Mouse (Mus musculus) olfactory bulb, adult 2 months (tissue): ENCODE results near the gene Tirap.

Experiments used
- CTCF ChIP-seq: fragments of 200-500 bp; IDR thresholded peaks from 2 replicates; pipeline ENCODE4 v1.5.1; 2012; ENCODE audit warnings: low read depth, mild to moderate bottlenecking, low read length, moderate library complexity; ENCODE audit not compliant: insufficient read depth
- POLR2A ChIP-seq: fragments of 200-500 bp; IDR thresholded peaks from 2 replicates; pipeline ENCODE4 v1.6.1; 2012; ENCODE audit warnings: mild to moderate bottlenecking, low read depth, low read length, moderate library complexity; ENCODE audit not compliant: insufficient read depth

- no peak for TF ChIP-seq CTCF
- no peak for TF ChIP-seq POLR2A
Observed at GRCm38 (mm10) chr9:35182832-35183231, 17.3 kb downstream of the Tirap start.
